Mouse (Mus musculus) megakaryocyte, adult 5-6 weeks (primary cell): ENCODE results near the gene Nmral1. TPM values are rescaled to one million over a fixed set of nuclear protein-coding genes. Genes with fewer than 3 reads are reported as not detected.

ENCODE experiments used
- ATAC-seq: 2 replicates; pipeline ENCODE4 v1.8.0; 2016; ENCODE audit warnings: mild to moderate bottlenecking, inconsistent platforms; ENCODE audit not compliant: poor library complexity, severe bottlenecking
- total RNA-seq, 2 experiments: library from RNA; stranded (forward) in 1 of 2; stranded (reverse) in 1 of 2; fragments of 153-499, 151-499 nt in 1 of 2; fragments of 221-1000, 200-1000 nt in 1 of 2; gene quantifications; 2 replicates each; pipeline versions ENCODE4 v1.2.3 to v1.2.4; 2015 to 2017

Nmral1 gene
- total RNA-seq, 2 experiments from 2014 or later: 46.1 to 47.8 TPM

DNA sequence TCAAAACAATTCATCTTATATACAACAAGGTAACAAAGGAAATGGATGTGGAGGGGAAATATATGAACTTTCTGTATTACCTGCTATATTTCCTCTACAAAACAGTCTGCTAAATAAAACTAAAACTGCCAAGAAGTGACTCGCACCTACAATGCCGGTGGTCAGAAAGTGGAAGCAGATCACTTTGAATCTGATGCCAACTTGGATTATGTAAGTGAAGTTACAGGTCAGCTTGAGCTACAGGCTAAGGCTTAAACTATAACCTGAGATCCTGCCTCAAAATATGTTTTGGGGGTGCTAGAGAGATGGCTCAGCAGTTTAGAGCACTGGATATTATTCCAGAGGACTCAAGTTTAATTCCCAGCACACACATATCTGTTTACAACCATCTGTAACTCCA is 53.4 kb downstream of the Nmral1 start:
- no peak for ATAC-seq

DNA sequence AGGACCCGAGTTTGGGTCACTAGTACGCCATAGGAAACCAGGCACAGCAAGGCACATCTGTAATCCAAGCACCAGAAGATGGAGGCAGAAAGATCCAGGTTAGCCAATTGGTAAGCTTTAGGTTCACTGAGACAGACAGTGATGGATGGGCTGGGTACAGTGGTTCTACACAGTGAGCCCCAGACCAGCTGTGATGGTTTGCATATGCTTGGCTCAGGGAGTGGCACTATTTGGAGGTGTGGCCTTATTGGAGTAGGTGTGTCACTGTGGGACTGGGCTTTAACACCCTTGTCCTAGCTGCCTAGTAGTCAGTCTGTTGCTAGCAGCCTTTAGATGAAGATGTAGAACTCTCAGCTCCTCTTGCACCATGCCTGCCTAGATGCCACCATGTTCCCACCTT is 55.4 kb downstream of the Nmral1 start:
- ATAC-seq: no peak

DNA sequence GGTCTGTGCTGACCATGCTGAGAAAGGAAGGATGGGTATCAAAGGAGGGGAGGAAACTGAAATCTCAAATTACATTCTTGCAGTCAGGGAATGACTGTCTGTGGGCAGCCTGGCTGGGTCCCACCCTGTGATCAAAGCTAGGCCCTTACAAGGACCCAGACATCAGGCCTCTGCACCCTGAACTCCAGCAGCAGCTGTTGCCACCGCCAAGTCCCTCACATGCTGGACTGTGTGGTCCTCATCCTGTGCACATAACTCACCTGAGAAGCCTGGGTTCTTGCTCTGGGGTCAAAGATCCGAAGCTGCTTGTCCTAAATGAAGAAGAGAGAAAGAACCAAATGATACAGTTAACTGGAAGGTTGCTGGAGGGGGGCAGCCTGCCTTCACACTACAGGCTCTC is 57.6 kb downstream of the Nmral1 start:
- ATAC-seq: no peak

Other genes with a start within 250 kb of the Nmral1 start
- gene Srl, start 177.5 kb downstream of the Nmral1 start, total RNA-seq (2015): 2.9 and 3.1 TPM in 2 replicates
- gene Srl, start 177.5 kb downstream of the Nmral1 start, total RNA-seq (2017): 1.8 and 10.9 TPM in 2 replicates
- gene Tfap4, start 159.5 kb downstream of the Nmral1 start, total RNA-seq (2015): 10.1 and 11.1 TPM in 2 replicates
- 12.6 and 12.8 TPM in 2 replicates for gene Tfap4, start 159.5 kb downstream of the Nmral1 start, total RNA-seq (2017)
- 0.80 TPM in 2 replicates for gene Glis2, start 124.6 kb downstream of the Nmral1 start, total RNA-seq (2015)
- 0.28 and 0.51 TPM in 2 replicates for gene Glis2, start 124.6 kb downstream of the Nmral1 start, total RNA-seq (2017)
- 30.8 and 42.8 TPM in 2 replicates for gene Pam16, start 94.4 kb downstream of the Nmral1 start, total RNA-seq (2015)
- gene Pam16, start 94.4 kb downstream of the Nmral1 start, total RNA-seq (2017): 18.1 and 24.3 TPM in 2 replicates
- not detected in 2 replicates for gene Vasn, start 79.4 kb downstream of the Nmral1 start, total RNA-seq (2015)
- gene Vasn, start 79.4 kb downstream of the Nmral1 start, total RNA-seq (2017): 0.12 TPM in 1 of 2 replicates, not detected in the other
- 10.1 and 11.9 TPM in 2 replicates for gene Dnaja3, start 79.4 kb downstream of the Nmral1 start, total RNA-seq (2015)
- 26.1 and 27.8 TPM in 2 replicates for gene Dnaja3, start 79.4 kb downstream of the Nmral1 start, total RNA-seq (2017)
- gene Coro7, start 39.6 kb downstream of the Nmral1 start, total RNA-seq (2015): 68.6 and 74.5 TPM in 2 replicates
- gene Coro7, start 39.6 kb downstream of the Nmral1 start, total RNA-seq (2017): 40.2 and 49.1 TPM in 2 replicates
- 74.5 and 91.4 TPM in 2 replicates for gene Hmox2, start 7.0 kb upstream of the Nmral1 start, total RNA-seq (2015)
- gene Hmox2, start 7.0 kb upstream of the Nmral1 start, total RNA-seq (2017): 89.6 and 108 TPM in 2 replicates
- gene Cdip1, start 70.9 kb upstream of the Nmral1 start, total RNA-seq (2015): 12.0 and 12.2 TPM in 2 replicates
- 9.2 and 11.1 TPM in 2 replicates for gene Cdip1, start 70.9 kb upstream of the Nmral1 start, total RNA-seq (2017)
- not detected in 2 replicates for gene 4930562C15Rik, start 116.1 kb upstream of the Nmral1 start, total RNA-seq (2015)
- gene 4930562C15Rik, start 116.1 kb upstream of the Nmral1 start, total RNA-seq (2017): not detected in 2 replicates
- gene Ubald1, start 161.0 kb upstream of the Nmral1 start, total RNA-seq (2015): 32.1 and 34.6 TPM in 2 replicates
- 11.3 and 18.3 TPM in 2 replicates for gene Ubald1, start 161.0 kb upstream of the Nmral1 start, total RNA-seq (2017)
- gene Mgrn1, start 166.9 kb upstream of the Nmral1 start, total RNA-seq (2015): 30.4 and 33.0 TPM in 2 replicates
- gene Mgrn1, start 166.9 kb upstream of the Nmral1 start, total RNA-seq (2017): 32.1 and 41.0 TPM in 2 replicates
- 16.7 and 22.9 TPM in 2 replicates for gene Nudt16l1, start 219.4 kb upstream of the Nmral1 start, total RNA-seq (2015)
- gene Nudt16l1, start 219.4 kb upstream of the Nmral1 start, total RNA-seq (2017): 10.2 and 14.0 TPM in 2 replicates
- 13.7 and 15.0 TPM in 2 replicates for gene Anks3, start 244.8 kb upstream of the Nmral1 start, total RNA-seq (2015)
- gene Anks3, start 244.8 kb upstream of the Nmral1 start, total RNA-seq (2017): 15.6 and 19.0 TPM in 2 replicates